Mouse (Mus musculus) embryonic stem cell, embryonic (primary cell): ENCODE results near the gene Lama2.

ENCODE experiments used
- CTCF ChIA-PET, 4 experiments: fragments of 300-600 bp in 2 of 4; fragments of 350-600 bp in 2 of 4; sonication (Branson Sonifier 250); formaldehyde crosslinking; loops; one replicate each; lab custom pipeline; 2022; ENCODE audit warnings: inconsistent platforms in 2 of 4; lab: Charles Lee
- POLR2A ChIA-PET, 4 experiments: fragments of 300-600 bp in 2 of 4; fragments of 350-600 bp in 2 of 4; sonication (Branson Sonifier 250); formaldehyde crosslinking; loops; one replicate each; lab custom pipeline; 2022; ENCODE audit warnings: antibody characterized with exemption in 4 of 4, inconsistent platforms in 1 of 4; lab: Charles Lee

The Lama2 gene

GRCm38 (mm10) chr10:27413583-27414465 lies 205.7 kb downstream of the Lama2 start:
- POLR2A ChIA-PET: interaction anchor here in 1 of 4 experiments (1.4 kb wide), 1 partner anchor 9 kb away, joined by 3 read pairs; no protein-coding TSS in a partner anchor
- CTCF ChIA-PET: no interaction called here

DNA sequence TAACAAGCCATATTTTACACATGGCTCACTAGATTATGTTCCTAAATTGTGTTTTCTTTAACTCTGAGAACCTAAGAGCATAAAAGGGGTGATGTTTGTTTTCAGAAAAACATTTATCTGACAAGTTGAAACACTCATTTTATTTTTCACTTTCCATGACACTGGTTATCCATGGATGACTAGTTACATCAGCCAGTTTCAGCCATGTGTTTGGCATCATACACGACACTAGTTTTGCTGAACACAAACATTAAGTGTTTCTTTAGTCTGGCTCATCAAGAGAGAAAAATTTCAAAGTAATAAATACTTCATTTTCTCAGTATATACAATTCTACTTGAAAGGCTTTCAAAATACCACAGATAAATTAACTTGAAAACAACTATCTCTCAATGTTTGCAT lies 228.8 kb downstream of the Lama2 start:
- ChIA-PET CTCF (no interaction called here), POLR2A (no interaction called here)

DNA sequence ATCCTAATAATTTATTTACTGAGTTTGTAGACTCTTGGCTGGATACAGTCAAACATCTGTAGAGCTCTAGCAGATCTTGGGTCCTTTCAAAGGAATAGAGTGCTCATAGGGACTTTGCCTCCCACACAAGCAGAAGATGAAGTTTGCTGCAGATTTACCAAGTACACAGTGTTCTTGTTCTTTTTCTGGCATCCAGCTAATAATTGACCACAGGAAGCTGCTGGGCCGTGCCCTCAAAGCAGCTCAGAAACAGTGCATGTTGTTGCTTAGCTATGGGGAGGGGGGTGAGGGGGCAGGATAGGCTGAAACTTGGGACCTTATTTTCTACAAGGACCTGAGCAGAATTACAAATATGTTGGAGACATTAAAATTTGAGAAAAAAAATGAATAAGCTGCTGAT lies 232.0 kb downstream of the Lama2 start:
- ChIA-PET POLR2A (no interaction called here), CTCF (no interaction called here)

- CTCF ChIA-PET: no interaction called here
Measured at GRCm38 (mm10) chr10:27384636-27385035, 234.9 kb downstream of the Lama2 start.

DNA sequence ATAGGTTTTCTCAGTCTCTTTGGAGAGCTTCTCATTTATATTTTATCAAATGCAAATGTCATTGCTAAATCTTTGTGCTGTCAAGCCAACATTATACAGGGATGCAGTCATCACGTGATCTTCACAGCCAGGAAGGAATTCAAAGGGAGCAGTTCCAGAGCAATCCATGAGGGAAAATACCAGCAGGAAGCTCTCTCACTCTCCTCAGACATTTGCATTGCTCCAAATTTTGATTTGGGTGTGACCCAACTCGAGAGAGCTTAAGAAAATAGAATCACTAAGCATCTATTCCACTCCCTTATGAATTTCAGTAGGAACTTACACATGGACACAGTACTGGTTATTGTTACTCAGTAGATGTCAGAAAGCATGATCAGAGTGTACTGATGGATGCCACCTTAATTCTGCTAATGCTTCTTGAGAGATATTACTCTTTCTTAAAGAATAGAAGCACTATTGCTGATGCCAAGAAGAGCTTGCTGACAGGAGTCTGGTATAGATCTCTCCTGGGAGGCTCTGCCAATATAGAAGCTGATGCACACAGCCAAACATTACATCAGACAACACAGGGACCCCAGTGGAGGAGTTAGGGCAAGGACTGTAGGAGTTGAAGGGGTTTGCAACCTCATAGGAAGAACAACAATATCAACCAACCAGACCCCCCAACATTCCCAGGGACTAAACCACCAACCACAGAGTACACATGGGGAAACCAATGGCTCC lies 236.5 kb downstream of the Lama2 start:
- CTCF ChIA-PET: interaction anchor here in 1 of 4 experiments (0.6 kb wide), 1 partner anchor 144 kb away, joined by 3 read pairs; no protein-coding TSS in a partner anchor
- POLR2A ChIA-PET: no interaction called here

More at GRCm38 (mm10) chr10:27384636-27385035, 234.9 kb downstream of the Lama2 start:
- POLR2A ChIA-PET: no interaction called here

DNA sequence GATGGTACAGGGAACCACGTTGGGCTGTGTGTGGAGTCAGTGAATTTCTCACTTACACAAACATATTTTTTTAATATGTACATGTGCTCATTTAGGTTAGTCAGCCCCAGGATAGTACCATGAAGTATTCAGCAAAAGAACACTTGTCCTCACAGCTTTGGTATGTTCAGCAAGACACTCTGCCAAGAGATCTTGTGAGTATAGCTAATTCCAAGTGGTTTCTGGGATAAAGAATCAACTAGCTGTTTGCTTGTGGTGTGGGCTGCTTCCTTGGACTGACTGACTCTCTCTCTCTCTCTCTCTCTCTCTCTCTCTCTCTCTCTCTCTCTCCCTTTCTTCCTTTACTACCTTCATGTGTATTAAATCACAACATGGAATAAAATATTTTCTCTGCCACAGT lies 241.3 kb downstream of the Lama2 start:
- POLR2A ChIA-PET: no interaction called here
- CTCF ChIA-PET: no interaction called here

DNA sequence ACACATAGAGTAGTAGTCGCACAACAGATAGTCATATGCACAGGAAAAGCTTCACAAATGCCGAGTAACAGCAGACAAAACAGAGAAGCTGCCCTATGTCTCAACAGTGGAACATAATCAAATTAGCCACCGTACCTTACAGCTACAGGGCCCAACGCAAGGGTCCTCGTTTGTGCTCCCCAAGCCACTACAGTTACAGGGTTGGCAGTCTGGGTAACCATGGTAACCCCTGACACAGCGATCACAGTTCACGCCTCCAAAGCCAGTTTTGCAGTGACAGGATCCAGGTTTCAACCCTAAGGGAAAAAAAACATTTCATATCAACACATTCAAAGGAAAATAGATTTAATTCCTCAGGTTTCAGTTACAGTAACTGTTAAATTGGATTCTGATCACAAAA lies 275.3 kb downstream of the Lama2 start:
- CTCF ChIA-PET: no interaction called here

GRCm38 (mm10) chr10:27322410-27322990 lies 297.1 kb downstream of the Lama2 start:
- ChIA-PET CTCF (no interaction called here), POLR2A (no interaction called here)

More for the DNA sequence above, 275.3 kb downstream of the Lama2 start:
- POLR2A ChIA-PET: no interaction called here

- ChIA-PET POLR2A (no interaction called here), CTCF (no interaction called here)
Measured at GRCm38 (mm10) chr10:27307444-27307843, 312.1 kb downstream of the Lama2 start.

GRCm38 (mm10) chr10:27305301-27305700 lies 314.3 kb downstream of the Lama2 start:
- ChIA-PET CTCF (no interaction called here), POLR2A (no interaction called here)

GRCm38 (mm10) chr10:27285098-27285860 lies 334.3 kb downstream of the Lama2 start:
- POLR2A ChIA-PET: no interaction called here
- CTCF ChIA-PET: interaction anchor here in 1 of 4 experiments (0.5 kb wide), 1 partner anchor 325 kb away, joined by 5 read pairs; no protein-coding TSS in a partner anchor

- POLR2A ChIA-PET: interaction anchor here in 1 of 4 experiments (1.5 kb wide), 1 partner anchor 22 kb away, joined by 3 read pairs; no protein-coding TSS in a partner anchor
- CTCF ChIA-PET: no interaction called here
Measured at GRCm38 (mm10) chr10:27267432-27267831, 352.1 kb downstream of the Lama2 start.

DNA sequence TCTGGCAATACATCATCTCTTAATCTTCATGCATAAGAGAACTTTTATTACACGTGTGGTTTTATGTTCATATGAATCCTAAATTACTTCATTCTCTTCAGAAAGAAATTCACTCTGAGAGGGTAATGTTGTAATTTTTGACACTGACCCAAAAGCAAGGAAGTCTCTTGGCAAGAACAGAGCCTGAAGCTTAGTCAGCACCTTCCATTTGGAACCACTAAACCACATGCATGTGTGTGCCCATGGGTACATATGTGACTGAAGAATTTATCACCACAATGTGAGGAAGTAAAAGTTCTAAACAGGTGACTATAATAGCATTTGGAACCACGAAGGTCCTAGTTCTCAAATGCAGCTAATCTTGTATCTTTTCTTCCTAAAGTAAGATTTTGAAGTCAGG lies 353.7 kb downstream of the Lama2 start:
- ChIA-PET CTCF (no interaction called here), POLR2A (interaction anchor here in 1 of 4 experiments (0.7 kb wide), 1 partner anchor 27 kb away, joined by 3 read pairs; no protein-coding TSS in a partner anchor)

- ChIA-PET CTCF (no interaction called here), POLR2A (no interaction called here)
Measured at GRCm38 (mm10) chr10:27264713-27265112, 354.8 kb downstream of the Lama2 start.

- ChIA-PET POLR2A (no interaction called here), CTCF (interaction anchor here in 1 of 4 experiments (0.6 kb wide), 1 partner anchor 228 kb away, joined by 4 read pairs; no protein-coding TSS in a partner anchor)
Measured at GRCm38 (mm10) chr10:27249741-27250140, 369.8 kb downstream of the Lama2 start.

DNA sequence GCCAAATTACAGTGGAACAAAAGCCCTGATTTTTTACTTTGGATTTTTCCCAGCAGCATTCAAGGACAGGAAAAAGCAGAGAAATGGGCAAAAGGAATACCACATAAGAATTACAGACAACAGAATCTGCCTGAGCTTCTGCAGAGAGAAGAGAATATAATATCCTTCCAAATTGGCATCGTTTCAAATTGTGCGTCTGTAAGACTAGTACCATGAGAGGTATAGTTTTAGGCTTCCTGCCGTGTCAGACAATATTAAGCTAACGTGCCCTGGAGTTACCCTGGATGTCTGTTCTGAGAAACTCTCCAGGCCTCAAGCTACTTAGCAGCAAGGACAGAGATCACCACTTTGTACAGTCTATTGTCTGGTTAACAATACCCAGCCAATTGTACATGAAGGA lies 384.8 kb downstream of the Lama2 start:
- POLR2A ChIA-PET: no interaction called here

DNA sequence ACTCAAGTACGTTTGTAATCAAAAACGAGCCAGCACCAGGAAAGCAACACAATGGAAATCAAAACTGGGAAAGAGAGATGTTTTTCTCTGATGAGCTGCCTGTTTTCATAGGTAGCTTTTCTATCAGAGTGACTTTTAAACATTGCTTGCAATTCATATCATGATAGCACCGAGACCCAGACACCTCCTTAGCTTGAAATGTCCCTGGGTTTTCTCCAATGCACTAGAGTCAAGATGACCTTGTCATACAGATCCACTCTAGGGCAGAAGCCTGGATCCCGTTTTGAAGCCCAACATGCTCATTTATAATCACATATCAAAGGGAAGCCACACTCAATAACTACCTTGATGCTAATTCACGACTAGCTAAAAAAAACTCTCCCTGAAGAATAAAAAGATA lies 386.0 kb downstream of the Lama2 start:
- ChIA-PET CTCF (no interaction called here), POLR2A (no interaction called here)

More for the DNA sequence above, 384.8 kb downstream of the Lama2 start:
- CTCF ChIA-PET: no interaction called here

DNA sequence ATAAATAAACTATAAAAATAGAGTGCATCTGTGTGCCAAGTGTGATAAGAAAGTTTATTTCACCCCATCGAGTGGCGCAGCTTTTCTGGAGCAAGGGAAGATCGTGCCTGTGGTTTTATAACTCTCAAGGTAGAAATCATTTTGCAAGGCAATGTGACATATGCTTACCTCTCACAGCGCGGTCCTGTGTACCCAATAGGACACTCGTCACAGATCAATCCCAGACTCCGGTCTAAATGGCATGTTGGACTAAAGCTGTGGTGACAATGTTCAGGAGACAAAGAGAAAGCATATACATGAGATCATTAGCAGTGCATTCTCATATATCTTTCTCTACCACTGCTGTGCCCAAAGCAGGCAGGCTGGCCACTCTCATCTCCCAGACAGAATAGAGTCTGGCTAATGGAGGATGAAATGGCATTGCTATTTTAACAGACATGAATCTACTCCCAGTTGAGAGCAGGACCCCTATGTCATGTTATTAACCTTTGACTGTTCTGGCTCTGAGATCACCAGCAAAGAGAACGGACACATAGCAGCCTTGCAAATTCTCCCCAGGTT lies 395.7 kb downstream of the Lama2 start:
- ChIA-PET POLR2A (no interaction called here), CTCF (no interaction called here)
